15 mouse cellular contexts compared by ENCODE assay signal in genomic region chr14:8207105-8207504, GRCm38 (mm10). TPM values are rescaled to one million over a fixed set of nuclear protein-coding genes. Genes with fewer than 3 reads are reported as not detected.
DNase-seq lines count a peak whose midpoint lies in the region; ATAC-seq and TF ChIP-seq lines count a peak whose summit lies in the region.
"Had no signal": no experiment of that assay in that cellular context is flagged by ENCODE, and none has a peak within 500 bp of the region (broad histone marks: within the 10 kb centered on the region; RNA-seq: fewer than 3 reads in every experiment).

No protein-coding gene starts in this region.

- peak; percentile 10 for DNase-seq in kidney, postnatal 0 days (ENCODE audit: low spot score)
- no peak for DNase-seq in kidney, adult 8-10 months
- peak; percentile 55 for DNase-seq in hindbrain, postnatal 0 days (ENCODE audit: low spot score)
- DNase-seq in neural tube, embryonic 11.5 days (ENCODE audit: low spot score): peak; percentile 48
- no peak for DNase-seq in frontal cortex, postnatal 36 days (ENCODE audit: low spot score in 2 of 2)
- DNase-seq in adrenal gland, postnatal 4 days (ENCODE audit: low spot score in 2 of 2): no peak
- DNase-seq in heart, adult 9 months (ENCODE audit: low spot score in 2 of 2): no peak
- DNase-seq: cerebellum, adult 9-10 months; heart, postnatal 10 days; right cerebral cortex, postnatal 4 days; thymus, postnatal 36 days had no signal

- H3K4me1 ChIP-seq in kidney, postnatal 0 days (replicated peaks; ENCODE audit: insufficient read depth, low read length): no peaks in the 10 kb centered on the region
- H3K4me1 ChIP-seq in embryonic facial prominence, embryonic 12.5 days: 0 out of 2 replicates have a peak, but pooled peaks cover 11% of the 10 kb centered on the region
- H3K4me1 ChIP-seq in hindbrain, postnatal 0 days (ENCODE audit: insufficient read depth, low read length): peaks cover 6% of the 10 kb centered on the region; the same call in 1 of the 2 replicates
- H3K4me1 ChIP-seq in neural tube, embryonic 11.5 days (ENCODE audit: control insufficient read depth, insufficient read depth, low read length): peaks cover 4% of the 10 kb centered on the region; the same call in 1 of the 2 replicates

- no peaks in the 10 kb centered on the region for H3K27me3 ChIP-seq in kidney, postnatal 0 days (ENCODE audit: insufficient read depth, low read length)
- no peaks in the 10 kb centered on the region for H3K27me3 ChIP-seq in embryonic facial prominence, embryonic 12.5 days
- no peaks in the 10 kb centered on the region for H3K27me3 ChIP-seq in hindbrain, postnatal 0 days (ENCODE audit: insufficient read depth, low read length)
- no peaks in the 10 kb centered on the region for H3K27me3 ChIP-seq in neural tube, embryonic 11.5 days (ENCODE audit: control insufficient read depth, insufficient read depth, low read length)

- no peak overlapping the region for H3K4me3 ChIP-seq in kidney, postnatal 0 days (replicated peaks; ENCODE audit: low read depth, low read length)
- no peak overlapping the region for H3K4me3 ChIP-seq in embryonic facial prominence, embryonic 12.5 days
- H3K4me3 ChIP-seq in hindbrain, postnatal 0 days (ENCODE audit: low read length): no peak overlapping the region
- no peak overlapping the region for H3K4me3 ChIP-seq in neural tube, embryonic 11.5 days (ENCODE audit: low read depth, low read length)

- H3K27ac ChIP-seq in kidney, postnatal 0 days: no peak overlapping the region
- no peak overlapping the region for H3K27ac ChIP-seq in embryonic facial prominence, embryonic 12.5 days
- no peak overlapping the region for H3K27ac ChIP-seq in hindbrain, postnatal 0 days
- no peak overlapping the region for H3K27ac ChIP-seq in neural tube, embryonic 11.5 days (ENCODE audit: low read depth, low read length)

- no peaks in the 10 kb centered on the region for H3K36me3 ChIP-seq in kidney, postnatal 0 days (ENCODE audit: insufficient read depth, low read length)
- no peaks in the 10 kb centered on the region for H3K36me3 ChIP-seq in embryonic facial prominence, embryonic 12.5 days
- no peaks in the 10 kb centered on the region for H3K36me3 ChIP-seq in hindbrain, postnatal 0 days (ENCODE audit: insufficient read depth, low read length)
- no peaks in the 10 kb centered on the region for H3K36me3 ChIP-seq in neural tube, embryonic 11.5 days (ENCODE audit: control insufficient read depth, insufficient read depth, low read length)

- no peak overlapping the region for H3K9ac ChIP-seq in kidney, postnatal 0 days (ENCODE audit: low read depth, low read length)
- H3K9ac ChIP-seq in embryonic facial prominence, embryonic 12.5 days: no peak overlapping the region
- no peak overlapping the region for H3K9ac ChIP-seq in hindbrain, postnatal 0 days (replicated peaks; ENCODE audit: low read length)
- no peak overlapping the region; the same call in 1 of the 2 replicates for H3K9ac ChIP-seq in neural tube, embryonic 11.5 days (ENCODE audit: low read length)

- ATAC-seq in kidney, postnatal 0 days (replicated peaks; ENCODE audit: low FRiP score, low read depth): no peak
- ATAC-seq in embryonic facial prominence, embryonic 12.5 days (ENCODE audit: insufficient number of reproducible peaks, insufficient read depth, low FRiP score, low TSS enrichment): peak; percentile 79
- ATAC-seq in hindbrain, postnatal 0 days: peak; percentile 70
- ATAC-seq in neural tube, embryonic 11.5 days (ENCODE audit: insufficient read depth, low FRiP score, low TSS enrichment): peak; percentile 48; the same call in 1 of the 2 replicates

- no peak overlapping the region for H3K4me2 ChIP-seq in kidney, postnatal 0 days (ENCODE audit: low read length)
- no peak overlapping the region for H3K4me2 ChIP-seq in embryonic facial prominence, embryonic 12.5 days (replicated peaks)
- no peak overlapping the region for H3K4me2 ChIP-seq in hindbrain, postnatal 0 days (ENCODE audit: low read depth, low read length)
- H3K4me2 ChIP-seq in neural tube, embryonic 11.5 days (ENCODE audit: low read depth): no peak overlapping the region
- H3K4me2 ChIP-seq: liver, embryonic 11.5 days had no signal

- WGBS in kidney, postnatal 0 days: 36% methylated on average over 5 of the region's 5 CpGs
- WGBS in embryonic facial prominence, embryonic 12.5 days: 26% methylated on average over 5 of the region's 5 CpGs
- 13% methylated on average over 5 of the region's 5 CpGs for WGBS in hindbrain, postnatal 0 days
- 13% methylated on average over 5 of the region's 5 CpGs for WGBS in neural tube, embryonic 11.5 days

- TF ChIP-seq CTCF in kidney, postnatal 0 days (IDR thresholded peaks at IDR 0.05; ENCODE audit: low read depth): no peak
- TF ChIP-seq CTCF in hindbrain, postnatal 0 days (IDR thresholded peaks at IDR 0.05; ENCODE audit: low read depth): no peak

- H3K9me3 ChIP-seq in kidney, postnatal 0 days (replicated peaks; ENCODE audit: low read length): no peaks in the 10 kb centered on the region
- H3K9me3 ChIP-seq in embryonic facial prominence, embryonic 12.5 days: no peaks in the 10 kb centered on the region
- no peaks in the 10 kb centered on the region for H3K9me3 ChIP-seq in hindbrain, postnatal 0 days (ENCODE audit: low read length)
- no peaks in the 10 kb centered on the region for H3K9me3 ChIP-seq in neural tube, embryonic 11.5 days (ENCODE audit: control insufficient read depth, low read length)

RNA-seq across cellular contexts. Expression of gene Kctd6, which starts 6.8 kb away (rescaled TPM):
- polyA plus RNA-seq in kidney, postnatal 0 days (2015; fragmentation: Nextera tagmentation; extraction: Ambion mirVana): 30.2 and 34.1 TPM in 2 replicates
- 14.0 and 17.8 TPM in 2 replicates for polyA plus RNA-seq in embryonic facial prominence, embryonic 12.5 days (2016; fragmentation: Nextera tagmentation; extraction: Ambion mirVana)
- 15.2 and 21.1 TPM in 2 replicates for total RNA-seq in hindbrain, postnatal 0 days (2014; rRNA removed)
- polyA plus RNA-seq in hindbrain, postnatal 0 days (2015; fragmentation: Nextera tagmentation; extraction: Ambion mirVana): 41.8 and 42.2 TPM in 2 replicates
- polyA plus RNA-seq in neural tube, embryonic 11.5 days (2014; fragmentation: Nextera tagmentation; extraction: Ambion mirVana): 15.5 and 17.8 TPM in 2 replicates
- total RNA-seq in adrenal gland, postnatal 4 days (2021): 10 to 100 TPM; 16.0 to 18.8 TPM

RNA-seq across cellular contexts. Expression of gene Pdhb, which starts 34.3 kb away (rescaled TPM):
- polyA plus RNA-seq in kidney, postnatal 0 days (2015; fragmentation: Nextera tagmentation; extraction: Ambion mirVana): 318 and 322 TPM in 2 replicates
- polyA plus RNA-seq in embryonic facial prominence, embryonic 12.5 days (2016; fragmentation: Nextera tagmentation; extraction: Ambion mirVana): 196 and 198 TPM in 2 replicates
- total RNA-seq in hindbrain, postnatal 0 days (2014; rRNA removed): 123 and 135 TPM in 2 replicates
- polyA plus RNA-seq in hindbrain, postnatal 0 days (2015; fragmentation: Nextera tagmentation; extraction: Ambion mirVana): 292 and 295 TPM in 2 replicates
- polyA plus RNA-seq in neural tube, embryonic 11.5 days (2014; fragmentation: Nextera tagmentation; extraction: Ambion mirVana): 219 and 225 TPM in 2 replicates
- total RNA-seq in adrenal gland, postnatal 4 days (2021): 100 to 1,000 TPM; 233 to 238 TPM

RNA-seq across cellular contexts. Expression of gene Acox2, which starts 52.0 kb away (rescaled TPM):
- polyA plus RNA-seq in kidney, postnatal 0 days (2015; fragmentation: Nextera tagmentation; extraction: Ambion mirVana): 6.2 and 7.1 TPM in 2 replicates
- polyA plus RNA-seq in embryonic facial prominence, embryonic 12.5 days (2016; fragmentation: Nextera tagmentation; extraction: Ambion mirVana): not detected in 2 replicates
- total RNA-seq in hindbrain, postnatal 0 days (2014; rRNA removed): 0.50 TPM in 1 of 2 replicates, not detected in the other
- 0.30 and 0.41 TPM in 2 replicates for polyA plus RNA-seq in hindbrain, postnatal 0 days (2015; fragmentation: Nextera tagmentation; extraction: Ambion mirVana)
- polyA plus RNA-seq in neural tube, embryonic 11.5 days (2014; fragmentation: Nextera tagmentation; extraction: Ambion mirVana): 0.20 TPM in 1 of 2 replicates, not detected in the other
- 10 to 100 TPM in 1 of 2 experiments, 1 to 10 TPM in 1; 1.1 to 11.4 TPM for total RNA-seq in adrenal gland, postnatal 4 days (2021)
- total RNA-seq: layer of hippocampus, adult 8-10 months; megakaryocyte-erythroid progenitor cell, adult 5-6 weeks had no signal

Comparison
In these comparisons a context has a peak if more than half of its experiments do, and no peak if none do; other contexts are left out.
1. DNase-seq: peak in kidney, postnatal 0 days (single experiment), hindbrain, postnatal 0 days (single experiment) and neural tube, embryonic 11.5 days (single experiment); none in kidney, adult 8-10 months (0 of 2), frontal cortex, postnatal 36 days (0 of 2), adrenal gland, postnatal 4 days (0 of 2) and heart, adult 9 months (0 of 2).